Mouse (Mus musculus) skeletal muscle tissue, adult 2 months (tissue): ENCODE results near the gene Cpne9.
A peak's percentile ranks its signal among the peaks of the same experiment; 100 is the strongest.

ENCODE experiments used
- DNase-seq: peaks from one replicate; pipeline ENCODE4 v3.0.0-alpha.2; 2012; ENCODE audit warnings: low read depth, low spot score

The Cpne9 gene

DNA sequence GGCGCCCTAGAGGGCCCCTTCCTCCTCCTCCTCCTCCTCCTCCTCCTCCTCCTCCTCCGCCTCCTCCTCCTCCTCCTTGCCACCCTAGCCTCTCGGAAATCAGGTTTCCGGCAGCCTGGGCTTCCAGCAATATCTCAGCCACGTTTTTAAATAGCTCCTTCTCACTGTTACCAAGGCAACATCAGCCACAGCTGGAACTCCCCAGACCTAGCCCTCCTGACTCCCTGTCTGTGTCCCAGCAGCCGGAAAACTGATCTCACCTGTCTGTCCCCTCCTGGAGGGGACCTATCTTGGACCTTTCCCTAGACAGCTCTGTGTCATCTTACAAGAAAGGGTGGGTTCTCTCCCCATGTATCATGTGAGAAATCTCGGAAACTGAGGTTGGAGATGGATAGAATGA is 60.2 kb downstream of the Cpne9 start:
- no peak for DNase-seq

GRCm38 (mm10) chr6:113343177-113344092 is 61.3 kb downstream of the Cpne9 start, which contains the start of gene Camk1:
Gene Camk1, minus strand, starts transcription at chr6:113343984.
- peak; percentile 81 for DNase-seq

- DNase-seq, result peak; percentile 78
Observed at GRCm38 (mm10) chr6:113344321-113344720, 62.2 kb downstream of the Cpne9 start.

GRCm38 (mm10) chr6:113346897-113347296 is 64.8 kb downstream of the Cpne9 start:
- DNase-seq, result no peak

DNA sequence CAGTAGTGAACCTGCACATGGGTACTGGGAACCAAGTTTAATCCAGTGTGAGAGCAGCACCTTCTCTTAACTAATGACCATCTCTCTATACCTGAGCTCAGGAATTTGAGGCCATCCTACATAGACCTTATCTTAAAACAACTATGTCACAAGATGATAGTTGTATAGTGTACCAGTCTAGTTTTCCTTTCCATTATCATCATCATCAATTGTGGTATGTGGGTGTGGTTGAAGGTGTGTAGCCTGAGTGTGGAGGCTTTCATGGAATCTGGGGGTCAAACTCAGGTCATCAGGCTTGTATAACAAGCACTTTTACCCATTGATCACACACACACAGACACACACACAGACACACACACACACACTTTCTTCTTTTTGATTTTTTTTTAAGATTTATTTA is 68.4 kb downstream of the Cpne9 start:
- DNase-seq, result no peak

- DNase-seq, result no peak
Observed at GRCm38 (mm10) chr6:113351161-113351560, 69.1 kb downstream of the Cpne9 start.

- DNase-seq, result no peak
Observed at GRCm38 (mm10) chr6:113351653-113352052, 69.5 kb downstream of the Cpne9 start.

DNA sequence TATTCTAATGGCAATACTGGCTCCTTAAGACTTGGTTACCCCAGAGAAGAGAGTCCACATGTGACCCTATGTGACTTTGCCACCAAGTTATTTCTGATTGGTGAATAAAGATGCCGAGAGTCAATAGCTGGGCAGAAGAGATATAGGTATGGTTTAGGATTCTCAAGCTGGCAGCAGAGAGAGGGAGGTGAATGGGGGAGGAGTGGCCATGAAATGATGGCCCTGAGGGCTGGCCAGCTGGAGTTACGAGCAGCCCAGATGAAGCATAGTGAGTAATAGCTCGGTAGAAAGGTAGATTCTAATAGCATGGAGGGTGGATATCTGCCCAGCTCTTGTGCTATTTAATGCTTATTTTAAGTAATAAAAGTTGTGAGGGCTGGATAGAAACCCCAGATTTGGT is 70.7 kb downstream of the Cpne9 start:
- no peak for DNase-seq

DNA sequence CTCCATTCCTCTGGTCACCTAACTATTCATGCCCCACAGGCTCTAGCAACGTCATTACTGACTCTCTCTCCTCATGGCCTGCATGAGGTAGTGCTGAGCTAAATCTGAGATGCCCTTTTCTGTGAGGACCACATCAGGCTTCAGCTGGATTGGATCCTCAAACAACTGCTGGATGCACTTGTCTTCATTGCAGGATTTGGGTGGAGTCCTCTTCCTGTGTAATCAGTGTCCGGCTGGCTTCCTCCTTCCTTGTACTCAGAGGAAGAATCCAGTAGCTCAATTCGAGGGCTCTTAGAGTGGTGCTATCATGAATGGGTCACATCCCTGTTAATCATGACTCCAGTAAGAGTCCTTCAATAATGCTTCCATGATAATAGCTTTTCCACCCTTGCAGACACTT is 71.6 kb downstream of the Cpne9 start:
- no peak for DNase-seq
